Mouse (Mus musculus) CH12.LX (cell line): ENCODE results near the gene Clpsl2. TPM values are rescaled to one million over a fixed set of nuclear protein-coding genes. Genes with fewer than 3 reads are reported as not detected.
A peak's percentile ranks its signal among the peaks of the same experiment; 100 is the strongest.

Experiments
- DNase-seq: peaks from one replicate; pipeline ENCODE4 v3.0.0-alpha.2; 2013; ENCODE audit errors: extremely low read depth
- H3K27ac ChIP-seq: 2 replicates; pipeline ENCODE4 v1.5.1; 2012; ENCODE audit warnings: low read depth, mild to moderate bottlenecking, control low read depth, moderate library complexity; ENCODE audit not compliant: insufficient read depth
- H3K27me3 ChIP-seq: replicated peaks from 2 replicates; pipeline ENCODE3; 2012; ENCODE audit warnings: inconsistent platforms
- H3K36me3 ChIP-seq, 2 experiments: replicated peaks in 1 of 2; 2 replicates each; pipeline versions ENCODE3 to v1.6.1; 2012; ENCODE audit warnings: inconsistent platforms in 1 of 2, low read length in 1 of 2, mild to moderate bottlenecking in 1 of 2, mixed read lengths in 1 of 2, moderate library complexity in 1 of 2; ENCODE audit not compliant: control insufficient read depth in 1 of 2, insufficient read depth in 1 of 2
- H3K4me1 ChIP-seq, 2 experiments: 2 replicates each; pipeline ENCODE4 v1.6.1; 2012; ENCODE audit warnings: inconsistent platforms in 1 of 2, moderate library complexity in 1 of 2; ENCODE audit not compliant: insufficient read depth in 2 of 2, control insufficient read depth in 1 of 2
- H3K4me2 ChIP-seq: 2 replicates; pipeline ENCODE4 v1.6.1; 2012; ENCODE audit warnings: low read depth, mild to moderate bottlenecking, control low read depth; ENCODE audit not compliant: poor library complexity, insufficient read depth, severe bottlenecking
- H3K4me3 ChIP-seq, 3 experiments: fragments of 150-350 bp in 1 of 3; sonication (generic) in 1 of 3; replicated peaks in 1 of 3; 2 replicates each; pipeline versions ENCODE3 to v1.5.1; 2011 to 2012; ENCODE audit warnings: low read depth in 2 of 3, low read length in 2 of 3, mild to moderate bottlenecking in 2 of 3, moderate library complexity in 2 of 3, control low read depth in 1 of 3, improper control_type of control experiment in 1 of 3, inconsistent platforms in 1 of 3, mixed read lengths in 1 of 3; ENCODE audit not compliant: poor library complexity in 1 of 3
- H3K79me2 ChIP-seq: replicated peaks from 2 replicates; pipeline ENCODE4 v1.6.1; 2012; ENCODE audit warnings: mild to moderate bottlenecking, moderate library complexity; ENCODE audit not compliant: control insufficient read depth, poor library complexity, insufficient read depth, severe bottlenecking; ENCODE audit errors: extremely low read depth
- H3K9ac ChIP-seq: 2 replicates; pipeline ENCODE4 v1.6.1; 2012; ENCODE audit warnings: low read depth, mild to moderate bottlenecking, control low read depth, moderate library complexity; ENCODE audit not compliant: insufficient read depth
- H3K9me3 ChIP-seq: replicated peaks from 2 replicates; pipeline ENCODE3; 2012; ENCODE audit warnings: low read length, inconsistent platforms, mixed read lengths
- CTCF ChIP-seq, 2 experiments: IDR thresholded peaks in 1 of 2; conservative IDR thresholded peaks in 1 of 2; 2 replicates each; pipeline ENCODE4 v1.5.1; 2011 to 2012; ENCODE audit warnings: low read depth in 2 of 2, low read length in 2 of 2, improper control_type of control experiment in 1 of 2, inconsistent platforms in 1 of 2, mild to moderate bottlenecking in 1 of 2, moderate library complexity in 1 of 2
- EP300 ChIP-seq: IDR thresholded peaks from 2 replicates; pipeline ENCODE4 v1.6.1; 2011; ENCODE audit warnings: low read length, improper control_type of control experiment
- HCFC1 ChIP-seq: IDR thresholded peaks from 2 replicates; pipeline ENCODE4 v1.6.1; 2012; ENCODE audit warnings: low read depth, mild to moderate bottlenecking, inconsistent platforms, low read length, improper control_type of control experiment
- JUND ChIP-seq: conservative IDR thresholded peaks from 2 replicates; pipeline ENCODE4 v1.6.1; 2011; ENCODE audit warnings: low read depth, low read length, improper control_type of control experiment
- MAFK ChIP-seq: IDR thresholded peaks from 2 replicates; pipeline ENCODE4 v1.6.1; 2011; ENCODE audit warnings: low read length, improper control_type of control experiment; ENCODE audit not compliant: insufficient replicate concordance
- MAX ChIP-seq: IDR thresholded peaks from 2 replicates; pipeline ENCODE4 v1.6.1; 2011; ENCODE audit warnings: low read length, improper control_type of control experiment
- MAZ ChIP-seq: IDR thresholded peaks from 2 replicates; pipeline ENCODE4 v1.6.1; 2012; ENCODE audit warnings: low read depth, mild to moderate bottlenecking, inconsistent platforms, low read length, improper control_type of control experiment, moderate library complexity
- MXI1 ChIP-seq: IDR thresholded peaks from 2 replicates; pipeline ENCODE4 v1.6.1; 2011; ENCODE audit warnings: mild to moderate bottlenecking, low read depth, low read length, improper control_type of control experiment
- PAX5 ChIP-seq: IDR thresholded peaks from 2 replicates; pipeline ENCODE4 v1.6.1; 2012; ENCODE audit warnings: low read length, inconsistent platforms, mixed read lengths
- RAD21 ChIP-seq: IDR thresholded peaks from 2 replicates; pipeline ENCODE4 v1.6.1; 2011; ENCODE audit warnings: low read depth, mild to moderate bottlenecking, low read length, improper control_type of control experiment, moderate library complexity
- RCOR1 ChIP-seq: conservative IDR thresholded peaks from 2 replicates; pipeline ENCODE4 v1.6.1; 2012; ENCODE audit warnings: low read depth, mild to moderate bottlenecking, inconsistent platforms, low read length, improper control_type of control experiment
- SIN3A ChIP-seq: IDR thresholded peaks from 2 replicates; pipeline ENCODE4 v1.6.1; 2012; ENCODE audit warnings: low read length, improper control_type of control experiment, inconsistent platforms
- UBTF ChIP-seq: IDR thresholded peaks from 2 replicates; pipeline ENCODE4 v1.6.1; 2012; ENCODE audit warnings: low read depth, mild to moderate bottlenecking, inconsistent platforms, low read length, improper control_type of control experiment, moderate library complexity
- USF1 ChIP-seq: IDR thresholded peaks from 2 replicates; pipeline ENCODE4 v1.6.1; 2014; ENCODE audit warnings: low read depth, mild to moderate bottlenecking, inconsistent platforms, low read length, improper control_type of control experiment
- USF2 ChIP-seq: conservative IDR thresholded peaks from 2 replicates; pipeline ENCODE4 v1.6.1; 2011; ENCODE audit warnings: low read depth, low read length, improper control_type of control experiment
- ZKSCAN1 ChIP-seq: IDR thresholded peaks from 2 replicates; pipeline ENCODE4 v1.6.1; 2012; ENCODE audit warnings: low read depth, inconsistent platforms, low read length, improper control_type of control experiment, borderline replicate concordance
- ZMIZ1 ChIP-seq: IDR thresholded peaks from 2 replicates; pipeline ENCODE4 v1.6.1; 2012; ENCODE audit warnings: low read depth, mild to moderate bottlenecking, inconsistent platforms, low read length, improper control_type of control experiment
- ZNF384 ChIP-seq: IDR thresholded peaks from 2 replicates; pipeline ENCODE4 v1.6.1; 2012; ENCODE audit warnings: low read depth, low read length, improper control_type of control experiment, inconsistent platforms
- dilution Hi-C: fragments of 300-500 bp; cut with MboI; formaldehyde crosslinking; loops from 2 replicates; pipeline ENCODE4 v1.14.3; 2020; ENCODE audit warnings: low sequenced_read_pairs; ENCODE audit not compliant: extremely low pct_unique_long_range_greater_than_20kb, extremely low pct_ligation_motif_present
- in situ Hi-C: fragments of 300-500 bp; cut with MboI; formaldehyde crosslinking; loops from 3 replicates; pipeline ENCODE4 v1.14.3; 2019; ENCODE audit warnings: low sequenced_read_pairs, low pct_ligation_motif_present, low pct_unique_long_range_greater_than_20kb, mixed read lengths
- polyA plus RNA-seq: library from polyadenylated mRNA; unstranded; fragments of >175 nt; gene quantifications from 2 replicates; pipeline ENCODE4 v1.2.1, GENCODE M21; 2012; ENCODE audit warnings: low read depth; ENCODE audit not compliant: insufficient read length
- total RNA-seq, 2 experiments: library from RNA; depleted of rRNA; stranded (reverse); fragments of 300-350 nt in 1 of 2; fragments of >200 nt in 1 of 2; gene quantifications; 2 replicates each; pipeline ENCODE4 v1.2.3; 2012 to 2014

Gene Clpsl2
- total and polyA plus RNA-seq, 3 experiments: not detected

DNA sequence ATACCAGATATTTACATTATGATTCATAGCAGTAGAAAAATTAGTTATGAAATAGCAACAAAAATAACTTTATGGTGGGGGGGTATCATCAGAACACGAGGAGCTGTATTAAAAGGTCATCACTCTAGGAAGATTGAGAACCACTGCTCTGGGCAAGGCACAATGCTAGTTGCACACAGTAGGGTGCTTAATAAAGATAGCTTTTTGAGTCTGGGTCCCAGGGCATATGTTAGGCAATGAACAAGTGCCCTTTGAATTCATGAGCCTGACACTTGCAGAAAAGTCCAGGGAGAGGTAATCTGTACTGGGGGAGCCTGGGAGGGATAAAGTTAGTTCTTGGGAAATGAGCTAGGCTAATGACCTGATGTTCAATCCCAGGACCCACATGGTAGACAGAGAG, 35.9 kb upstream of the Clpsl2 start:
- peaks cover 5% of the 10 kb centered on the region for H3K27me3 ChIP-seq
- peaks cover 20 to 76% of the 10 kb centered on the region in 2 experiments for H3K4me1 ChIP-seq
- no peak overlapping the region for H3K4me3 ChIP-seq
- no peaks in the 10 kb centered on the region for H3K36me3 ChIP-seq
- no peak overlapping the region for H3K9ac ChIP-seq
- H3K79me2 ChIP-seq: no peaks in the 10 kb centered on the region
- peaks cover 3% of the 10 kb centered on the region for H3K9me3 ChIP-seq
- H3K4me2 ChIP-seq: no peak overlapping the region
- no peak for DNase-seq
- dilution Hi-C loops: no loop called here
- TF ChIP-seq MAZ: no peak
- TF ChIP-seq ZKSCAN1: peak; percentile 57
- no peak for TF ChIP-seq USF1
- TF ChIP-seq RAD21: no peak
- H3K27ac ChIP-seq: no peak overlapping the region
- in situ Hi-C loops: loop anchor here (25.0 kb wide), 1 partner anchor 301 kb away; the partner anchor contains the start of gene Def6

DNA sequence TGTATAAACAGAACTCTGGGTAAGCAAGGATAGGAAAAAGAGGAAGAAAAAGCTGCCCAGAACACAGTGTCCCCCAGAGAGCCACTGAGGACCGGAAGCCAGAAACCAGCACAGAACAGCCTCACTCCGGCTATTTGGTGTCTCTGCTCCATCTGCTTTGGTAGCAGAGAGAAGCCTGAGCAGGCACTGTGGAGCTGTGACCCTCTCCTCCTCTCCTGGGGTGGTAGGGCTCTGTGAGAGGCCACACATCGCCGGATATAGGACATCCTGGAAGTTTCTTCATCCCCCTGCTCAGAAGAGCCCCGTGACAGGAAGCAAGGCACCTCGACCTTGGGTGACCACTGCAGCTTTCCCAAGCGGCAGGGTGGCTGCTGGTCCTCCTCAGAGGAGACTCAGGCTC, 35.4 kb upstream of the Clpsl2 start:
- Histone ChIP-seq H3K9me3 (peaks cover 3% of the 10 kb centered on the region), H3K79me2 (no peaks in the 10 kb centered on the region), H3K27ac (no peak overlapping the region), H3K9ac (no peak overlapping the region), H3K36me3 (no peaks in the 10 kb centered on the region), H3K4me2 (no peak overlapping the region), H3K4me1 (peaks cover 21 to 82% of the 10 kb centered on the region in 2 experiments), H3K27me3 (peaks cover 5% of the 10 kb centered on the region), H3K4me3 (no peak overlapping the region)
- DNase-seq: no peak
- TF ChIP-seq RCOR1 (no peak), MXI1 (no peak), JUND (no peak), ZKSCAN1 (no peak), ZNF384 (no peak), SIN3A (no peak)
- in situ Hi-C loops: loop anchor here (25.0 kb wide), 1 partner anchor 302 kb away; the partner anchor contains the start of gene Def6
- dilution Hi-C loops: no loop called here

DNA sequence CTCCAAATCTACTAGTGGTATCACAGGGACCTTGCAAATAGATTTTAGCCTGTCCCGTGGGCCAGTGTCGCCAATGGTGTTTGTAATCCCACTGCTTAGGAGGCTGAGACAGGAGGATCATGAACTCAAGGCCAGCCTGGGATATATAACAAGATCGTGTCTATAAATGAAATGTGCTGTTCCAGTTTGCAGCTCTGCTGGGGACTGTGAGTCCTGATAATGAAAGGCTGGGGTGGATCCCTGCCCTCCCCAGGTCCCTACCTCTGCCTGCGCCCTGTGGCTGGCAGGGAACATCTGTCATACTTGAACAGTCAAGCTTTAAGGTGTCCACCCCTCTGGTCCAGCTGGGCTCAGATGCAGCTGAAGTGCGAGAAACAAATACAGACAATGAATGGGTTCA, 34.7 kb upstream of the Clpsl2 start:
- no peak overlapping the region for H3K9ac ChIP-seq
- H3K36me3 ChIP-seq: no peaks in the 10 kb centered on the region
- no peak overlapping the region for H3K4me2 ChIP-seq
- H3K4me3 ChIP-seq: no peak overlapping the region
- no peaks in the 10 kb centered on the region for H3K79me2 ChIP-seq
- H3K27ac ChIP-seq: no peak overlapping the region
- TF ChIP-seq CTCF (conservative IDR thresholded peaks at IDR 0.05 in 1 of 2, IDR thresholded peaks at IDR 0.05 in 1 of 2; ENCODE audit: low read depth in 2 of 2, low read length in 2 of 2): no peak
- no peak for TF ChIP-seq RAD21
- TF ChIP-seq HCFC1: no peak
- no peak for TF ChIP-seq MAFK
- TF ChIP-seq EP300: no peak
- TF ChIP-seq PAX5: no peak
- TF ChIP-seq ZMIZ1: no peak
- no peak for TF ChIP-seq MAX
- no peak for TF ChIP-seq JUND
- TF ChIP-seq UBTF: no peak
- no peak for TF ChIP-seq USF2
- in situ Hi-C loops (loop anchor here (25.0 kb wide), 1 partner anchor 302 kb away; the partner anchor contains the start of gene Def6), dilution Hi-C loops (no loop called here)
- peaks cover 5% of the 10 kb centered on the region for H3K27me3 ChIP-seq
- DNase-seq: no peak
- H3K4me1 ChIP-seq: peaks cover 27 to 88% of the 10 kb centered on the region in 2 experiments
- peaks cover 3% of the 10 kb centered on the region for H3K9me3 ChIP-seq
